32 mouse cellular contexts compared by ENCODE assay signal in the genomic region with DNA sequence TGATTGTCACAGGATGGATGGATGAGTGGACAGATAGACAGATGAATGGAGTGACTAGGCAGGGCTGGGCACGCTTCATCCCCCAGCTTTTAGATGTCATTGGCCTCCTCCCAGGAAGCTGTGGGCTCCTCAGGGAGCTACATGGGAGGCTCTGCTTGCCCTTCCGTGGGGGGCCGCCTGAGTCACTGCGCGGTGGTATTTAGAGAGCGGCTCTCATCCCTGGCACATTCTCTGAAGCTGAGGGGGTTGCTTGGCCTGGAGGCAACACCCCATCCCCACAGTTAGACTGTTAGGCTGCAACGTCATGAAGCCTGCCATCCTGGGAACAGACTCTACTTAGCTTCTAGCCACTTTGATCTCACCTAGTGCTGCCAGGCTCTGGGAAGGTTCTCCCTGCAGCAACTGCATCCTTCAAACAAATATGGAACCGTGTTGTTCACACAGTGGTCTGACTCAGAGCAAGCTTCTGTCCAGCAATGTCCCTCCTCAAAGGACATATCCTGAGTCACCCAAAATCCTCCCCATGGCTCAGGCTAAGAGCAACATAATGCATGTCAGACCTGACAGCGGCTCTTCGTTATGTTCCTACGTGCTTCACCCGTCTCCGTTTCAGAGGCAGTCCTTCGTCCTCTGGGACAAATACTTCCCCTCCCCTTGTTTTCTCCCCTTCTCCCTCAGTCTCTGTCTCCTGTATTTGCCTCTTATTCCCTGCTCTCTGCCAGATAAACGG. TPM values are rescaled to one million over a fixed set of nuclear protein-coding genes. Genes with fewer than 3 reads are reported as not detected.
A peak's percentile ranks its signal among the peaks of the same experiment; 100 is the strongest.
DNase-seq lines count a peak whose midpoint lies in the region; TF ChIP-seq lines count a peak whose summit lies in the region.
"Had no signal": no experiment of that assay in that cellular context is flagged by ENCODE, and none has a peak within 500 bp of the region (broad histone marks: within the 10 kb centered on the region; RNA-seq: fewer than 3 reads in every experiment).

No protein-coding gene starts in this region.

- no peak for TF ChIP-seq CTCF in C2C12 (IDR thresholded peaks at IDR 0.05; ENCODE audit: control insufficient read depth, insufficient read depth, insufficient read length)

- H3K79me3 ChIP-seq in C2C12 (ENCODE audit: low read depth), result no peaks in the 10 kb centered on the region

- H3K4me2 ChIP-seq in myocyte (ENCODE audit: low read depth), result peak overlapping the region; percentile 70
- H3K4me2 ChIP-seq: embryonic facial prominence, embryonic 13.5 days; forebrain, embryonic 12.5 days; hindbrain, embryonic 14.5 days; limb, embryonic 13.5 days; liver, embryonic 12.5 days; midbrain, embryonic 15.5 days; neural tube, embryonic 15.5 days had no signal

- H3K36me3 ChIP-seq in C2C12 (ENCODE audit: control insufficient read depth, insufficient read depth), result peaks cover 3% of the 10 kb centered on the region
- H3K36me3 ChIP-seq in myocyte (ENCODE audit: control insufficient read depth, insufficient read depth), result no peaks in the 10 kb centered on the region
- H3K36me3 ChIP-seq: embryonic facial prominence, embryonic 13.5 days; forebrain, embryonic 12.5 days; G1E; heart, embryonic 10.5 days; limb, embryonic 13.5 days; liver, embryonic 12.5 days; midbrain, embryonic 15.5 days; neural tube, embryonic 15.5 days had no signal

- DNase-seq in cerebellum, adult 9-11 months, result peak; percentile 37
- no peak for DNase-seq in cerebellum, postnatal 36 days
- peak; percentile 37 for DNase-seq in adrenal gland, postnatal 10 days
- no peak for DNase-seq in yolk sac, embryonic 10.5 days (ENCODE audit: low spot score)
- DNase-seq in lung, postnatal 4 days, result no peak
- DNase-seq: cerebellum, postnatal 14 days; gastrocnemius, adult 2 months; heart, postnatal 4 days; kidney, adult 2 months; layer of hippocampus, adult 9-11 months; lung, adult 18-20 months; lung, postnatal 14 days; right cerebral cortex, postnatal 25 days; thymus, postnatal 14 days had no signal

- H3K27me3 ChIP-seq in C2C12 (ENCODE audit: control insufficient read depth, insufficient read depth, insufficient read length), result no peaks in the 10 kb centered on the region
- H3K27me3 ChIP-seq in myocyte (ENCODE audit: control insufficient read depth, insufficient read depth, insufficient read length), result no peaks in the 10 kb centered on the region
- H3K27me3 ChIP-seq: CH12.LX; embryonic facial prominence, embryonic 13.5 days; limb, embryonic 13.5 days; midbrain, embryonic 15.5 days; neural tube, embryonic 15.5 days had no signal

- H3K4me3 ChIP-seq in C2C12 (ENCODE audit: insufficient read depth, poor library complexity, severe bottlenecking) (no peak overlapping the region), myocyte (no peak overlapping the region)
- H3K4me3 ChIP-seq: embryonic facial prominence, embryonic 13.5 days; erythroblast, embryonic 14.5 days; forebrain, embryonic 12.5 days; gastrocnemius, adult 2 months; heart, embryonic 10.5 days; limb, embryonic 13.5 days; liver, embryonic 12.5 days; midbrain, embryonic 15.5 days; neural tube, embryonic 15.5 days had no signal

- no peak for TF ChIP-seq POLR2A in myocyte (IDR thresholded peaks at IDR 0.05; ENCODE audit: insufficient read length, low read depth)

- H3ac ChIP-seq in C2C12 (ENCODE audit: control insufficient read depth, insufficient read length, low read depth) (peak overlapping the region; percentile 1), myocyte (ENCODE audit: control insufficient read depth, insufficient read length) (no peak overlapping the region)

- H3K79me2 ChIP-seq in C2C12 (ENCODE audit: control insufficient read depth, insufficient read depth) (no peaks in the 10 kb centered on the region), myocyte (ENCODE audit: control insufficient read depth, insufficient read depth) (no peaks in the 10 kb centered on the region)

TF ChIP-seq in C2C12, 6 proteins besides CTCF, POLR2A, EP300 and RAD21:
- TF ChIP-seq USF1 (IDR thresholded peaks at IDR 0.05; ENCODE audit: low read depth) (no peak), MAX (IDR thresholded peaks at IDR 0.05) (peak; percentile 49), FOSL1 (IDR thresholded peaks at IDR 0.05; ENCODE audit: insufficient read depth, low read length, poor library complexity, severe bottlenecking) (peak; percentile 4)

TF ChIP-seq in myocyte, 11 proteins besides CTCF, POLR2A, EP300 and RAD21:
- no peak for TF ChIP-seq MYOD1 (IDR thresholded peaks at IDR 0.05; ENCODE audit: control insufficient read depth in 1 of 3, insufficient read length in 2 of 3, low read depth in 2 of 3)
- TF ChIP-seq SRF (IDR thresholded peaks at IDR 0.05; ENCODE audit: control insufficient read depth, insufficient read length, low read depth), result no peak
- no peak for TF ChIP-seq MAX (IDR thresholded peaks at IDR 0.05; ENCODE audit: low read depth)
- no peak for TF ChIP-seq REST (IDR thresholded peaks at IDR 0.05; ENCODE audit: insufficient read depth, insufficient read length)
- no peak for TF ChIP-seq E2F4 (IDR thresholded peaks at IDR 0.05; ENCODE audit: insufficient read depth)
- TF ChIP-seq USF1 (IDR thresholded peaks at IDR 0.05; ENCODE audit: low read depth), result no peak
- no peak for TF ChIP-seq MYOG (IDR thresholded peaks at IDR 0.05; ENCODE audit: control insufficient read depth in 1 of 3, insufficient read depth in 1 of 3, insufficient read length in 2 of 3, low read depth in 2 of 3)
- no peak for TF ChIP-seq CEBPB (IDR thresholded peaks at IDR 0.05; ENCODE audit: insufficient read depth, poor library complexity, severe bottlenecking)
- TF ChIP-seq TCF3 (IDR thresholded peaks at IDR 0.05; ENCODE audit: insufficient read length, low read depth), result no peak
- no peak for TF ChIP-seq POLR2AphosphoS2 (IDR thresholded peaks at IDR 0.05; ENCODE audit: insufficient read length, low read depth)
- no peak for TF ChIP-seq TCF12 (IDR thresholded peaks at IDR 0.05; ENCODE audit: insufficient read depth, poor library complexity, severe bottlenecking)
TF ChIP-seq in myocyte: peak in this region for 0.

RNA-seq across cellular contexts. Expression of a gene that starts 16.0 kb away (rescaled TPM):
- 65.1 TPM for polyA plus RNA-seq in C2C12 (2012; fragmentation: generic; extraction: Trizol)
- 10 to 100 TPM; 13.7 to 15.4 TPM for total RNA-seq in adrenal gland, postnatal 10 days (2021)
- polyA plus RNA-seq in myocyte (2012; fragmentation: generic; extraction: Trizol), result 51.1 TPM
- polyA plus RNA-seq: erythroblast, embryonic 14.5 days had no signal

RNA-seq across cellular contexts. Expression of a gene that starts 22.0 kb away (rescaled TPM):
- polyA plus RNA-seq in C2C12 (2012; fragmentation: generic; extraction: Trizol) (14.4 TPM), myocyte (2012; fragmentation: generic; extraction: Trizol) (22.3 TPM)
- total RNA-seq in adrenal gland, postnatal 10 days (2021), result 10 to 100 TPM; 18.8 to 22.7 TPM
- polyA plus RNA-seq: erythroblast, embryonic 14.5 days; G1E had no signal

RNA-seq across cellular contexts. Expression of a gene that starts 43.1 kb away (rescaled TPM):
- polyA plus RNA-seq in C2C12 (2012; fragmentation: generic; extraction: Trizol) (not detected), myocyte (2012; fragmentation: generic; extraction: Trizol) (0.05 TPM)
- total RNA-seq in adrenal gland, postnatal 10 days (2021), result 10 to 100 TPM in 1 of 2 experiments, 1 to 10 TPM in 1; 9.4 to 16.1 TPM
- total RNA-seq: CH12.LX; gastrocnemius, adult 2 months; heart, postnatal 4 days; left cerebral cortex, adult 18-20 months; left cerebral cortex, postnatal 25 days had no signal
- polyA plus RNA-seq: embryonic facial prominence, embryonic 13.5 days; erythroblast, embryonic 14.5 days; forebrain, embryonic 12.5 days; G1E; heart, embryonic 10.5 days; hindbrain, embryonic 14.5 days; intestine, embryonic 14.5 days; limb, embryonic 13.5 days; liver, embryonic 12.5 days; midbrain, embryonic 15.5 days; spleen, adult 2 months; stomach, embryonic 14.5 days had no signal

RNA-seq across cellular contexts. Expression of a gene that starts 55.0 kb away (rescaled TPM):
- 4.0 TPM for polyA plus RNA-seq in C2C12 (2012; fragmentation: generic; extraction: Trizol)
- total RNA-seq in adrenal gland, postnatal 10 days (2021), result 100 to 1,000 TPM; 330 to 427 TPM
- polyA plus RNA-seq in myocyte (2012; fragmentation: generic; extraction: Trizol), result 16.3 TPM

RNA-seq across cellular contexts. Expression of a gene that starts 57.2 kb away (rescaled TPM):
- polyA plus RNA-seq in C2C12 (2012; fragmentation: generic; extraction: Trizol) (24.0 TPM), myocyte (2012; fragmentation: generic; extraction: Trizol) (20.3 TPM)
- total RNA-seq in adrenal gland, postnatal 10 days (2021), result 10 to 100 TPM; 67.7 to 84.7 TPM

Comparison
In these comparisons a context has a peak if more than half of its experiments do, and no peak if none do; other contexts are left out.
1. DNase-seq: peak in cerebellum, adult 9-11 months (single experiment) and adrenal gland, postnatal 10 days (single experiment); none in cerebellum, postnatal 36 days (0 of 2), yolk sac, embryonic 10.5 days (single experiment) and lung, postnatal 4 days (0 of 2).